Mouse (Mus musculus) olfactory bulb, adult 2 months (tissue): ENCODE results near the gene Mrps6. TPM values are rescaled to one million over a fixed set of nuclear protein-coding genes. Genes with fewer than 3 reads are reported as not detected.

ENCODE experiments used
- H3K27ac ChIP-seq: fragments of 200-500 bp; 2 replicates; pipeline ENCODE4 v1.5.1; 2012; ENCODE audit warnings: low read depth, low read length; ENCODE audit not compliant: insufficient read depth
- H3K4me1 ChIP-seq: fragments of 200-500 bp; 2 replicates; pipeline ENCODE4 v1.6.1; 2012; ENCODE audit warnings: low read length; ENCODE audit not compliant: control insufficient read depth, insufficient read depth
- H3K4me3 ChIP-seq: fragments of 200-500 bp; 2 replicates; pipeline ENCODE4 v1.5.1; 2012; ENCODE audit warnings: mild to moderate bottlenecking, low read depth, low read length, moderate library complexity; ENCODE audit not compliant: insufficient read depth
- CTCF ChIP-seq: fragments of 200-500 bp; IDR thresholded peaks from 2 replicates; pipeline ENCODE4 v1.5.1; 2012; ENCODE audit warnings: low read depth, mild to moderate bottlenecking, low read length, moderate library complexity; ENCODE audit not compliant: insufficient read depth
- POLR2A ChIP-seq: fragments of 200-500 bp; IDR thresholded peaks from 2 replicates; pipeline ENCODE4 v1.6.1; 2012; ENCODE audit warnings: mild to moderate bottlenecking, low read depth, low read length, moderate library complexity; ENCODE audit not compliant: insufficient read depth
- WGBS: fragments of 180-500 bp; shearing (Covaris S2); methylation state at CpG from one replicate; pipeline ENCODE4 v1.1.7; 2018; 5-methylcytosine and 5-hydroxymethylcytosine counted together
- polyA plus RNA-seq: library from polyadenylated mRNA; stranded (reverse); fragments of >200 nt; gene quantifications from 2 replicates; pipeline ENCODE4 v1.2.4, GENCODE M21; 2012; ENCODE audit warnings: low replicate concordance; ENCODE audit not compliant: missing spikeins, insufficient read depth, insufficient read length

Mrps6 gene
- polyA plus RNA-seq, 1 experiment = not detected

DNA sequence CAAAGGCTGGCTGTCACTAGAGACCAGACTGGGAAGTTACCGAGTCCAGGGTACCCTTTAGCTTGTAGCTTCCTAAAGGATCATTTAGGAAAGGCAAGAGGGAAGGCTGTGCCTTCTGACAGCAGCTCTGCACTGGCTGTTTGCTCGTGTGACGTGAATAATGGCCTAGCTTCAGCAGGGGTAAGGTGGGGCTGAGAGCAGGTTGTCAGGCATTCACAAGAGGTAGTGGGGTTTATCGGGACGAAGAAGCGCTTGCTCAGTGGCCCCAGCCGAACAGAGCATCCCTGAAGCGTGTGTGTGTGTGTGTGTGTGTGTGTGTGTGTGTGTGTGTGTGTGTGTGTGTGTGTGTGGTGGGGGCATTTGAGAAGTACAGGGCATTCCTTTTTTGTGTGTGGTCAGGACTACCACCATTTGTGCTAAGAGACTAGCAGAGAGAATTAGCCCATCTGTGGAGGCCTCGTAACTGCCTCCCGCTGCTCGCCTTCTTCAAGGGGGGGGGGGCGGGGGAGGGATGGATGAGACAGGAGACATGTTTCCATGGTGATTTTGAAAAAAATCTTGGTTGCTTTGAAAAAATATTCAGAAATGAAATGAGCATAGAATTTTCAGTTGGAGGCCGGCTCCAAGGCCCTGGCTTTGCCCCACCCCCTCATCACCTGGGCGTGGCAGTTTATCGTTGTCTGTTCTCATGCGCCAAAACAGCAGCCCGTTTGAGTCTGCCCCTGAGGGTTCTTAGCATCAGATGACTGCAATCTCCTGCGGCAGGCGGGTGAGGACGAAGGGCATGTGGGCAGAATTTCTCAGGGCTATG is 57.7 kb downstream of the Mrps6 start:
- no peak for TF ChIP-seq POLR2A
- TF ChIP-seq CTCF = no peak
- peak overlapping the region; percentile 58; the same call in 1 of the 2 replicates for H3K27ac ChIP-seq
- peak overlapping the region; percentile 28 for H3K4me3 ChIP-seq
- peaks cover 34% of the 10 kb centered on the region for H3K4me1 ChIP-seq
- WGBS = 24% methylated on average over 20 of the region's 20 CpGs

DNA sequence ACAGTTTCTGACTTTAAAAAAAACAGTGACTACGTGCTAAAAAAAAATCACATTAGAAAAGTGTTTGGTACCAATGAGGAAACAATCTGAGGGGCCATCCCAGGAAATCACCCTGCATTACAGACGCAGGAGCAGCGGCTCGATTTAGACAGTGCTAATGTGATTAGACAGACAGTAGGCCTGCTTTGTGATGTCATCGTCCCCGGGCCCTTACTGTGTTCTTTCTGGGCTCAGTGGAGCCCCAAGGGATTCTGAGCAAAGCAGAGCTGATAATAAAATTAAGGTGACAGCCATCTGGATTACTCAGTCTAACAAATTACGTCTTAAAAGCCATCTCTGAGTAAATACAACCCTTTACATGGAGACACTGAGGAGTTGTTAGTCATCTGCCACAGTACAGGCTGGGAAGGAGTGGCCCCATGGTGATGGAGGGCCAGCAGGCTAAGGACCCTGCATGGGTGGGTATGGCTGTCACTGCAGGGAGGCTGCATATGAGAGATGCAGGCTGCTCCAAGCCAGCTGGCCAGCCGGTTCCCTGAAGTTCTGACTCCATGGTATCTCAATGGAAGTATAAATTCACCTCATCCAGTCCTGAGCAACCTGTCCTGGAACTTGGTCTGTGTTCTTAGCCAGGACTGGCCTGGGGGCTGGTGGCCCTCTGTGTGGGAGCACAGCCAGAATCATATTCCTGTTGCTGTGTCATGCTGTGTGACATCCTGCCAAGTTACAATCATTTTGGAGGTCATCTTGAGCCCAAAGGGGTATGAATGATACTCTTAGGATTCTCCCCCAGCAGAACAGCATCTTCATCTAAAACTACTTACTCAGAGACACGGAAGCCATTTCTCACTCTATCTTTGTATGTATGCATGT is 59.5 kb downstream of the Mrps6 start:
- no peak for TF ChIP-seq POLR2A
- no peak for TF ChIP-seq CTCF

DNA sequence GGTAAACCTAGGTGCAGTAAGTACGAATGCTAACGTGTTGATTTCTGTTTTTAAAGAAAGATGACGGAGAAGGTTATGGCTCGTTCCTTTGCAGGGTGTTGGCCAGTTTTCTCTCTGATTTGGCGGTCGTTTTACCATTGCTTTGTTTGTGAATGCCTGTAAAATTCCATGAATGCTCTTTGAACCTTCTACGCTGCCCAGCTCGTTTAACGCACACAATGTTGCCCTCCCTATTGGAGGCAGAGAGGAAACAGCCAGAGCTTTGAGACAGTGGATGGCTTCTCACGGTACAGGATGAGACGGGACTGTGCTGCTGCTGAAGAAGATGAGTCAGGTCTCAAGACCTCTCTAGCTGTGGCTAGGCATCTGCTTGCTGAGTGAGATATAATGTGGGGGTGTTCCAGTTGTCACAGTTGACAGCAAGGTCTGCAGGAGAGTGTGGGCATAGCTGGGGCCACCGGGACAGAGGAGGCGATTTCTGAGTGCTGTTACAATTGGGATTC is 61.0 kb downstream of the Mrps6 start:
- H3K4me1 ChIP-seq = peaks cover 31% of the 10 kb centered on the region
- no peak overlapping the region for H3K27ac ChIP-seq
- TF ChIP-seq POLR2A (no peak), CTCF (no peak)
- 72% methylated on average over 13 of the region's 13 CpGs for WGBS
- H3K4me3 ChIP-seq = no peak overlapping the region

More for the DNA sequence above, 59.5 kb downstream of the Mrps6 start:
- H3K4me1 ChIP-seq = peaks cover 34% of the 10 kb centered on the region
- no peak overlapping the region for H3K27ac ChIP-seq
- H3K4me3 ChIP-seq = no peak overlapping the region
- 67% methylated on average over 9 of the region's 9 CpGs for WGBS

DNA sequence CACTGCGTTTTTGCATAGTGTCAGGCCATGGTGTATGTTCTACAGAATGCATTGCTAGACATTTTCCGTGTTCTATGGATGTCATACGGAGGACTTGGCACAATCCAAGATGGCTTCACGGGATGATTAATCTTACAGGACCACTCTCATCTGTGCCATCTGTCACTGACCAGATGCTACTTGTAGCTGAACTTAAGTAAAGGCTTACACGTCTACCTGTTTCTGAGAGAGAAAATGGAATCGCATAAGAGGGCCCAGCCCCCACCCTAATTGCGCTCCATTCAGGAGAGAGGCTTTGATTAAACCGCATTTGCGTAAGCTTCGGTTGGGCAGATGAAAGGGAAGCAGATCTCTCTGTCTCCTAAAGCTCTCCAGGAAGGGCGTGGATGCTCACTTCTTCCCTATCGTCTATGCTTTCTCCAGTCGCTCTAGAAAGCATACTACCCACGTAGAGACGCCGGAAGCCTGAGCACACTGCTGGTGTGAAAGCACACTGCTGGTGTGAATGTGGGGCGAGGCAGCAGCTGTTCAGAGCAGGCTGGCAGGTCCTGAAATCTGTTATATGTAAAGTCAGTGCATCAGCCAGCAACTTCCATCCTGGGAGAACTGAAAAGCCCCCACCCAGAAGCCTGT is 62.9 kb downstream of the Mrps6 start:
- TF ChIP-seq POLR2A (no peak), CTCF (no peak)
- no peak overlapping the region for H3K4me3 ChIP-seq
- 68% methylated on average over 17 of the region's 17 CpGs for WGBS
- H3K4me1 ChIP-seq = peaks cover 14% of the 10 kb centered on the region
- H3K27ac ChIP-seq = no peak overlapping the region

DNA sequence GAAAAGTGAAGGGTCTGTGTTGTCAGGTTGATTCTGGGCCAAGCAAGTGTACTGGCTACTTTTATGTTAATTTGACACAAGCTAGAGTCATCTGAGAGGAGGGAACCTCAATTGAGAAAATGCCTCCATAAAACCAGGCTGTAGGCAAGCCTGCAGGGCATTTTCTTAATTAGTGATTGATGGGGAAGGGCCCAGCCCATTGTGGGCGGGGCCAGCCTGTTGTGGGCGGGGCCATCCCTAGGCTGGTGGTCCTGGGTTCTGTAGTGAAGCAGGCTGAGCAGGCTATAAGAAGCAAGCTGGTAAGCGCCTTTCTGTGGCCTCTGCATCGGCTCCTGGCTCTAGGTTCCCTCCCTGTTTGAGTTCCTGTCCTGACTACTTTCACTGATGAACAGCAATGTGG is 69.2 kb downstream of the Mrps6 start:
- H3K4me1 ChIP-seq = no peaks in the 10 kb centered on the region
- WGBS = 62% methylated on average over 4 of the region's 4 CpGs

DNA sequence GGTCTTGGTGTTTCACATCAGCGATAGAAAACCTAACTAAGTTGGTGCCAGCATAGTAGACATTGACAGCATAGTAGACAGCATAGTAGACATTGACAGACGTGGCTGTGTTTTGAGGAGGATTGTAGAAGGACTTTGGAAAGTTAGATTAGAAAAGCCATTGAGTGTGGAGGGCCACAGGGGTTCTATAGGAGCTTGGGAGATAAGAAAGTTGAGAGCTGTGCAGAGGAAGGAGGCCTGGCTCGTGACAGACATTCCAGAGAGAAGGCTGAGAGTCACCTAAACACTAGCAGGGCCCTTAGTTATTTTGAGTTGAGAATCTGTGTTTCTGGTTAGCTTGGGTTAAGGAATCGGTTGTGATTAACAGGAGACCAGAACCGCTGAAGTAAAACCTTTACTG is 69.6 kb downstream of the Mrps6 start:
- H3K4me3 ChIP-seq = no peak overlapping the region
- TF ChIP-seq POLR2A = no peak
- TF ChIP-seq CTCF = no peak
- H3K4me1 ChIP-seq = no peaks in the 10 kb centered on the region
- 91% methylated on average over 5 of the region's 5 CpGs for WGBS
- no peak overlapping the region for H3K27ac ChIP-seq

More for the DNA sequence above, 69.2 kb downstream of the Mrps6 start:
- TF ChIP-seq CTCF (no peak), POLR2A (no peak)
- Histone ChIP-seq H3K27ac (no peak overlapping the region), H3K4me3 (no peak overlapping the region)

DNA sequence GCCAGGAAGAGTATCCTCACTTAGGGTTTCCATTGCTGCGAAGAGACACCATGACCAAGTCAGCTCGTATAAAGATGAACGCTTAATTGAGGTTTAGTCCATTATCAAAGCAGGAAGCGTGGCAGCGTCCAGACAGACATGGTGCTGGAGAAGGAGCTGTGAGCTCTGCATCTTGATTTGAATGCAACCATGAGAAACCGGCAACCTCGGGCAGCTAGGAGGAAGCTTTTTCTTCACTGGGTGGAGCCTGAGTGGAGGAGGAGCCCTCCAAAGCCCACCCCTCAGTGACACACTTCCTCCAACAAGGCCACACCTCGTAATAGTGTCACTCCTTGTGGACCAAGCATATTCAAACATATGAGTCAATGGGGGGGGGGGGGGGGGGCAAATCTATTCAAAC is 71.8 kb downstream of the Mrps6 start:
- no peak for TF ChIP-seq POLR2A
- no peak for TF ChIP-seq CTCF
- Histone ChIP-seq H3K4me1 (peaks cover 10% of the 10 kb centered on the region), H3K27ac (no peak overlapping the region), H3K4me3 (no peak overlapping the region)
- 93% methylated on average over 8 of the region's 8 CpGs for WGBS

DNA sequence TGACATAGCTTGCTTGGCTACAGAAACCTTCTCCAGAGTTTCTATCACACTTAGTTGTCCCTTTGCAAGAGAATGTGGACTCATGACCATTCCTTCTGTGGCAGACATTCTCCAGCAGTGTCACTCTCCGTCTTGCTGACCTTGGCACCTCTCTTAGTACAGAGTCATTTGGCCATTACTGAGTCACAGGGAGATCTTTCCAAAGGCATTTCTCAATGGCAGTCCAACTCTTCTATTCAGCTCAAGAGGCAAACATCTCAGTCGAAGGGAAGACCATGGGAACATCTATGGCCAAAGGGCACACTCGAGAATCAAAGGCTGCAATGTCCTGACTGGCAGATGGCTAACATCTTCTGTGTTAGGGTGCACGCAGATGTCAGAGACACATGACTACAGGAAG is 74.4 kb downstream of the Mrps6 start:
- H3K4me1 ChIP-seq = peaks cover 15% of the 10 kb centered on the region
- no peak overlapping the region for H3K4me3 ChIP-seq
- no peak overlapping the region for H3K27ac ChIP-seq
- 83% methylated on average over 4 of the region's 4 CpGs for WGBS
- no peak for TF ChIP-seq POLR2A
- TF ChIP-seq CTCF = no peak
